Mouse (Mus musculus): ENCODE results near the gene Tha1.
"Not testable (repeated sequence)": the region's sequence is repeated elsewhere in the genome, so short reads cannot be mapped to it uniquely, and the experiment has no call there.

Tha1 gene

GRCm38 (mm10) chr11:117840910-117841309 lies 32.4 kb downstream of the Tha1 start:
- H3K36me3 ChIP-seq (ENCODE audit: insufficient read depth, low read length): no peaks in the 10 kb centered on the region
- no peak for TF ChIP-seq POU5F1 (IDR thresholded peaks at IDR 0.05; ENCODE audit: borderline replicate concordance, low read length)
- TF ChIP-seq CTCF (conservative IDR thresholded peaks at IDR 0.05; ENCODE audit: low read length): no peak
- TF ChIP-seq NANOG (IDR thresholded peaks at IDR 0.05; ENCODE audit: borderline replicate concordance, low read length): no peak
- H3K4me3 ChIP-seq (replicated peaks; ENCODE audit: low read length): no peak overlapping the region
- H3K27me3 ChIP-seq (ENCODE audit: insufficient read depth, low read length): no peaks in the 10 kb centered on the region
- peaks cover 49% of the 10 kb centered on the region for H3K4me1 ChIP-seq (replicated peaks; ENCODE audit: low read depth, low read length)
- H3K9me3 ChIP-seq (ENCODE audit: low read length): no peaks in the 10 kb centered on the region

GRCm38 (mm10) chr11:117839021-117839420 lies 34.3 kb downstream of the Tha1 start:
- peaks cover 63% of the 10 kb centered on the region for H3K4me1 ChIP-seq (replicated peaks; ENCODE audit: low read depth, low read length)
- no peak overlapping the region for H3K4me3 ChIP-seq (replicated peaks; ENCODE audit: low read length)
- no peaks in the 10 kb centered on the region for H3K27me3 ChIP-seq (ENCODE audit: insufficient read depth, low read length)
- H3K9me3 ChIP-seq (ENCODE audit: low read length): no peaks in the 10 kb centered on the region
- H3K36me3 ChIP-seq (ENCODE audit: insufficient read depth, low read length): no peaks in the 10 kb centered on the region
- TF ChIP-seq CTCF (conservative IDR thresholded peaks at IDR 0.05; ENCODE audit: low read length): no peak

GRCm38 (mm10) chr11:117838572-117838971 lies 34.7 kb downstream of the Tha1 start:
- Histone ChIP-seq H3K36me3 (ENCODE audit: insufficient read depth, low read length) (no peaks in the 10 kb centered on the region), H3K27me3 (ENCODE audit: insufficient read depth, low read length) (no peaks in the 10 kb centered on the region), H3K4me1 (replicated peaks; ENCODE audit: low read depth, low read length) (peaks cover 67% of the 10 kb centered on the region), H3K4me3 (replicated peaks; ENCODE audit: low read length) (peak overlapping the region; percentile 26; the same call in 1 of the 2 replicates), H3K9me3 (ENCODE audit: low read length) (no peaks in the 10 kb centered on the region)
- TF ChIP-seq CTCF (conservative IDR thresholded peaks at IDR 0.05; ENCODE audit: low read length) (no peak), NANOG (IDR thresholded peaks at IDR 0.05; ENCODE audit: borderline replicate concordance, low read length) (no peak), POU5F1 (IDR thresholded peaks at IDR 0.05; ENCODE audit: borderline replicate concordance, low read length) (no peak)

- no peaks in the 10 kb centered on the region for H3K9me3 ChIP-seq (ENCODE audit: low read length)
- H3K4me1 ChIP-seq (replicated peaks; ENCODE audit: low read depth, low read length): peaks cover 86% of the 10 kb centered on the region
- TF ChIP-seq CTCF (conservative IDR thresholded peaks at IDR 0.05; ENCODE audit: low read length) (no peak), POU5F1 (IDR thresholded peaks at IDR 0.05; ENCODE audit: borderline replicate concordance, low read length) (no peak), NANOG (IDR thresholded peaks at IDR 0.05; ENCODE audit: borderline replicate concordance, low read length) (no peak)
Observed at GRCm38 (mm10) chr11:117836306-117836705, 37.0 kb downstream of the Tha1 start.

GRCm38 (mm10) chr11:117834086-117834485 lies 39.2 kb downstream of the Tha1 start:
- Histone ChIP-seq H3K27me3 (ENCODE audit: insufficient read depth, low read length) (no peaks in the 10 kb centered on the region), H3K9me3 (ENCODE audit: low read length) (no peaks in the 10 kb centered on the region), H3K4me3 (replicated peaks; ENCODE audit: low read length) (no peak overlapping the region), H3K4me1 (replicated peaks; ENCODE audit: low read depth, low read length) (peaks cover 93% of the 10 kb centered on the region), H3K36me3 (ENCODE audit: insufficient read depth, low read length) (no peaks in the 10 kb centered on the region)
- TF ChIP-seq CTCF (conservative IDR thresholded peaks at IDR 0.05; ENCODE audit: low read length) (no peak), NANOG (IDR thresholded peaks at IDR 0.05; ENCODE audit: borderline replicate concordance, low read length) (no peak), POU5F1 (IDR thresholded peaks at IDR 0.05; ENCODE audit: borderline replicate concordance, low read length) (no peak)

More at GRCm38 (mm10) chr11:117836306-117836705, 37.0 kb downstream of the Tha1 start:
- Histone ChIP-seq H3K4me3 (replicated peaks; ENCODE audit: low read length) (peak overlapping the region; percentile 27; the same call in 1 of the 2 replicates), H3K36me3 (ENCODE audit: insufficient read depth, low read length) (no peaks in the 10 kb centered on the region), H3K27me3 (ENCODE audit: insufficient read depth, low read length) (no peaks in the 10 kb centered on the region)

GRCm38 (mm10) chr11:117833509-117833908 lies 39.8 kb downstream of the Tha1 start:
- not testable (repeated sequence) for H3K4me3 ChIP-seq (replicated peaks; ENCODE audit: low read length); H3K36me3 ChIP-seq (ENCODE audit: insufficient read depth, low read length); H3K27me3 ChIP-seq (ENCODE audit: insufficient read depth, low read length); H3K9me3 ChIP-seq (ENCODE audit: low read length)
- H3K4me1 ChIP-seq (replicated peaks; ENCODE audit: low read depth, low read length): peaks cover 93% of the 10 kb centered on the region

GRCm38 (mm10) chr11:117832086-117832969 lies 41.0 kb downstream of the Tha1 start:
- Histone ChIP-seq H3K4me1 (replicated peaks; ENCODE audit: low read depth, low read length) (peaks cover 94% of the 10 kb centered on the region), H3K4me3 (replicated peaks; ENCODE audit: low read length) (peak overlapping the region; percentile 82), H3K36me3 (ENCODE audit: insufficient read depth, low read length) (no peaks in the 10 kb centered on the region), H3K27me3 (ENCODE audit: insufficient read depth, low read length) (no peaks in the 10 kb centered on the region), H3K9me3 (ENCODE audit: low read length) (no peaks in the 10 kb centered on the region)
- TF ChIP-seq CTCF (conservative IDR thresholded peaks at IDR 0.05; ENCODE audit: low read length): peak; percentile 71
- no peak for TF ChIP-seq POU5F1 (IDR thresholded peaks at IDR 0.05; ENCODE audit: borderline replicate concordance, low read length)

GRCm38 (mm10) chr11:117830401-117830800 lies 42.9 kb downstream of the Tha1 start:
- H3K4me1 ChIP-seq (replicated peaks; ENCODE audit: low read depth, low read length): peaks cover 92% of the 10 kb centered on the region
- H3K4me3 ChIP-seq (replicated peaks; ENCODE audit: low read length): 0 out of 2 replicates have a peak overlapping the region, but pooled peaks have one; percentile 13
- no peaks in the 10 kb centered on the region for H3K9me3 ChIP-seq (ENCODE audit: low read length)
- H3K27me3 ChIP-seq (ENCODE audit: insufficient read depth, low read length): no peaks in the 10 kb centered on the region
- TF ChIP-seq CTCF (conservative IDR thresholded peaks at IDR 0.05; ENCODE audit: low read length) (no peak), POU5F1 (IDR thresholded peaks at IDR 0.05; ENCODE audit: borderline replicate concordance, low read length) (no peak), NANOG (IDR thresholded peaks at IDR 0.05; ENCODE audit: borderline replicate concordance, low read length) (no peak)
- no peaks in the 10 kb centered on the region for H3K36me3 ChIP-seq (ENCODE audit: insufficient read depth, low read length)

Measured in E14TG2a.4 (cell line).